Mouse (Mus musculus): ENCODE measurements around the gene Gm7942. TPM values are rescaled to one million over a fixed set of nuclear protein-coding genes. Genes with fewer than 3 reads are reported as not detected.
"Not testable (repeated sequence)": the region's sequence is repeated elsewhere in the genome, so short reads cannot be mapped to it uniquely, and the experiment has no call there.

Gene Gm7942
- not detected in 2 replicates for polyA plus RNA-seq (2012)

DNA sequence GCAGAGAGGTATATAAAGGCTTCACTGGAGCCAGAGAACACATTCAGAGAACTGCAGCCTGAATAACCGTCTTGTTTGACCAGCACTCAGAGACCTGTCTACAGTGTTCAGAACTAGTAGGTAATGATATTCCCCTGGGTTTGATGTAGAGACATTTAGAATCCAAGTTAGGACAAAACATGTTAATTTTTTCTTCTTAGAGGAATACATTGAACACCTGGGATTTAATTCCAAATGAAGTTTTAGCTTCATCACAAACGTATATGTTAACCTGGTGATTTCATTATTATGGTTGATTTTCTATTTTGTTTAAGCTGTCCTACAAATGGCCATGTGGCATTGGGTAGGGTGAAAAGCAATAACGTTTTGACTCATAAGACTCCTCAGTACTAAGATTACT, at the start of gene Gm7942:
Gm7942 (plus strand) TSS at position 301 of the 400 bp plus-strand sequence.
- H3K9me3 ChIP-seq (ENCODE audit: control insufficient read depth, low read length); H3K36me3 ChIP-seq (ENCODE audit: control insufficient read depth); H3K4me3 ChIP-seq (replicated peaks); H3K27me3 ChIP-seq (ENCODE audit: control insufficient read depth); H3K4me1 ChIP-seq (ENCODE audit: control insufficient read depth): not testable (repeated sequence)

Other genes starting within 250 kb of the Gm7942 start
- not detected in 2 replicates for gene Gm3183, start 241.5 kb upstream of the Gm7942 start, polyA plus RNA-seq (2012)
- gene Gm6367, start 118.3 kb upstream of the Gm7942 start, polyA plus RNA-seq (2012), result not detected in 2 replicates
- gene Gm16513, start 75.7 kb downstream of the Gm7942 start, polyA plus RNA-seq (2012), result not detected in 2 replicates
- gene Gm10424, start 165.8 kb downstream of the Gm7942 start, polyA plus RNA-seq (2012), result not detected in 2 replicates
- gene Gm3259, start 199.0 kb downstream of the Gm7942 start, polyA plus RNA-seq (2012), result not detected in 2 replicates